Mouse (Mus musculus): ENCODE measurements around the gene Rhbdf1.

GRCm38 (mm10) chr11:32194626-32195025 is 27.5 kb downstream of the Rhbdf1 start:
- TF ChIP-seq MYOG (IDR thresholded peaks at IDR 0.05; ENCODE audit: control insufficient read depth, extremely low read depth, insufficient read length) (no peak), CTCF (IDR thresholded peaks at IDR 0.05; ENCODE audit: control insufficient read depth, insufficient read depth, insufficient read length) (no peak)
